Mouse (Mus musculus) ES-E14 (cell line): ENCODE data around the gene Lyzl4. TPM values are rescaled to one million over a fixed set of nuclear protein-coding genes. Genes with fewer than 3 reads are reported as not detected.

ENCODE experiments used
- DNase-seq: peaks from one replicate; pipeline ENCODE4 v3.0.0-alpha.2; 2013; ENCODE audit warnings: low read depth, low spot score
- H3K27ac ChIP-seq: 2 replicates; pipeline ENCODE4 v1.5.1; 2012; ENCODE audit warnings: low read depth, mild to moderate bottlenecking, low read length, moderate library complexity, mixed read lengths; ENCODE audit not compliant: poor library complexity, insufficient read depth, severe bottlenecking
- H3K36me3 ChIP-seq: 2 replicates; pipeline ENCODE4 v1.6.1; 2012; ENCODE audit warnings: mild to moderate bottlenecking, low read length, moderate library complexity, mixed read lengths; ENCODE audit not compliant: control insufficient read depth, poor library complexity, insufficient read depth, severe bottlenecking
- H3K4me1 ChIP-seq, 2 experiments: fragments of 150-350 bp in 1 of 2; sonication (generic) in 1 of 2; 2 replicates each; pipeline ENCODE4 v1.6.1; 2012; ENCODE audit warnings: low read length in 2 of 2, mild to moderate bottlenecking in 1 of 2, mixed read lengths in 1 of 2; ENCODE audit not compliant: control insufficient read depth in 2 of 2, insufficient read depth in 2 of 2, poor library complexity in 1 of 2
- H3K4me3 ChIP-seq, 2 experiments: fragments of 150-350 bp in 1 of 2; sonication (generic) in 1 of 2; 2 replicates each; pipeline ENCODE4 v1.5.1; 2012; ENCODE audit warnings: low read length in 2 of 2, low read depth in 1 of 2, mild to moderate bottlenecking in 1 of 2, mixed read lengths in 1 of 2; ENCODE audit not compliant: insufficient read depth in 1 of 2, poor library complexity in 1 of 2, severe bottlenecking in 1 of 2
- H3K9ac ChIP-seq: 2 replicates; pipeline ENCODE4 v1.6.1; 2012; ENCODE audit warnings: low read depth, mild to moderate bottlenecking, low read length, mixed read lengths; ENCODE audit not compliant: poor library complexity, insufficient read depth, severe bottlenecking
- H3K9me3 ChIP-seq: fragments of 150-350 bp; sonication (generic); 2 replicates; pipeline ENCODE4 v1.6.1; 2012; ENCODE audit warnings: low read depth, mild to moderate bottlenecking, low read length; ENCODE audit not compliant: control insufficient read depth, insufficient read depth
- CHD2 ChIP-seq: IDR thresholded peaks from 2 replicates; pipeline ENCODE4 v1.6.1; 2014; ENCODE audit warnings: mild to moderate bottlenecking, low read depth, low read length, inconsistent platforms
- HCFC1 ChIP-seq: IDR thresholded peaks from 2 replicates; pipeline ENCODE4 v1.6.1; 2012; ENCODE audit warnings: low read length, inconsistent platforms, borderline replicate concordance; ENCODE audit not compliant: insufficient read depth
- MAFK ChIP-seq: IDR thresholded peaks from 2 replicates; pipeline ENCODE4 v1.6.1; 2014; ENCODE audit warnings: mild to moderate bottlenecking, low read depth, low read length, inconsistent platforms; ENCODE audit not compliant: insufficient read depth
- ZC3H11A ChIP-seq: IDR thresholded peaks from 2 replicates; pipeline ENCODE4 v1.6.1; 2012; ENCODE audit warnings: low read depth, mild to moderate bottlenecking, inconsistent platforms, low read length, borderline replicate concordance
- ZNF384 ChIP-seq: IDR thresholded peaks from 2 replicates; pipeline ENCODE4 v1.6.1; 2012; ENCODE audit warnings: low read depth, low read length, inconsistent platforms
- in situ Hi-C, 2 experiments: fragments of 600-800 bp; cut with MboI; formaldehyde crosslinking; loops; one replicate each; pipeline ENCODE4 v1.15.1; 2025; ENCODE audit warnings: low sequenced_read_pairs in 2 of 2, inconsistent platforms in 1 of 2; ENCODE audit not compliant: unreplicated experiment in 2 of 2
- total RNA-seq: library from RNA; depleted of rRNA; stranded (reverse); fragments of 300-350 nt; gene quantifications from 2 replicates; pipeline ENCODE4 v1.2.3, GENCODE M21; 2012; rRNA removed

Gene Lyzl4
- 0.58 TPM in 2 replicates for total RNA-seq

- Histone ChIP-seq H3K36me3 (no peaks in the 10 kb centered on the region), H3K9ac (peak within 1 kb of the TSS; percentile 83), H3K4me3 (peak within 1 kb of the TSS; percentile 82 to 90), H3K27ac (no peak within 1 kb of the TSS), H3K4me1 (peaks cover 0 to 2% of the 10 kb centered on the region in 2 experiments; a peak in 1 of 4 replicates), H3K9me3 (no peaks in the 10 kb centered on the region)
- in situ Hi-C loops = no loop called here
- peak; percentile 22 for DNase-seq
- no peak for TF ChIP-seq ZC3H11A
- no peak for TF ChIP-seq HCFC1
- TF ChIP-seq ZNF384 = no peak
Measured at GRCm38 (mm10) chr9:121642001-121642400, at the start of gene Lyzl4. TSS of gene Lyzl4 (minus strand) at chr9:121642096.

- no peak for DNase-seq
- no peaks in the 10 kb centered on the region for H3K4me1 ChIP-seq
- H3K4me3 ChIP-seq = no peak overlapping the region
- peaks cover 3% of the 10 kb centered on the region; the same call in 1 of the 2 replicates for H3K36me3 ChIP-seq
- no peak overlapping the region for H3K9ac ChIP-seq
- H3K27ac ChIP-seq = no peak overlapping the region
- H3K9me3 ChIP-seq = no peaks in the 10 kb centered on the region
- TF ChIP-seq ZC3H11A (no peak), ZNF384 (no peak), MAFK (no peak), CHD2 (no peak), HCFC1 (no peak)
- in situ Hi-C loops = no loop called here
Measured at GRCm38 (mm10) chr9:121690734-121691133, 48.8 kb upstream of the Lyzl4 start.

GRCm38 (mm10) chr9:121690200-121690651 is 48.3 kb upstream of the Lyzl4 start:
- peaks cover 3% of the 10 kb centered on the region; the same call in 1 of the 2 replicates for H3K36me3 ChIP-seq
- in situ Hi-C loops = no loop called here
- TF ChIP-seq ZC3H11A = no peak
- TF ChIP-seq ZNF384 = no peak
- no peak for TF ChIP-seq MAFK
- H3K9ac ChIP-seq = no peak overlapping the region
- no peak overlapping the region for H3K4me3 ChIP-seq
- H3K4me1 ChIP-seq = no peaks in the 10 kb centered on the region
- DNase-seq = no peak
- H3K9me3 ChIP-seq = no peaks in the 10 kb centered on the region
- no peak overlapping the region for H3K27ac ChIP-seq

GRCm38 (mm10) chr9:121684702-121685101 is 42.8 kb upstream of the Lyzl4 start:
- TF ChIP-seq CHD2 = no peak
- no peak for TF ChIP-seq ZNF384
- TF ChIP-seq MAFK = no peak
- no peak for TF ChIP-seq HCFC1
- TF ChIP-seq ZC3H11A = no peak
- Histone ChIP-seq H3K36me3 (peaks cover 4% of the 10 kb centered on the region; the same call in 1 of the 2 replicates), H3K9ac (no peak overlapping the region), H3K9me3 (no peaks in the 10 kb centered on the region), H3K4me1 (no peaks in the 10 kb centered on the region; a peak in 1 of 4 replicates), H3K27ac (no peak overlapping the region), H3K4me3 (no peak overlapping the region)
- in situ Hi-C loops = loop anchor here in 1 of 2 experiments (10.0 kb wide), 1 partner anchor 210 kb away; no protein-coding TSS in a partner anchor
- no peak for DNase-seq
